Mouse (Mus musculus): Measurements from ENCODE around the gene Gm16503. TPM values are rescaled to one million over a fixed set of nuclear protein-coding genes. Genes with fewer than 3 reads are reported as not detected.
"Not testable (repeated sequence)": the region's sequence is repeated elsewhere in the genome, so short reads cannot be mapped to it uniquely, and the experiment has no call there.

The Gm16503 gene
- polyA plus RNA-seq, 1 experiment from 2014 or later, result 0.56 TPM

- ATAC-seq (ENCODE audit: insufficient number of reproducible peaks, insufficient read depth, low FRiP score, low TSS enrichment); H3K4me3 ChIP-seq; H3K36me3 ChIP-seq; H3K27ac ChIP-seq; H3K4me1 ChIP-seq; H3K27me3 ChIP-seq; H3K9ac ChIP-seq; H3K4me2 ChIP-seq (replicated peaks); H3K9me3 ChIP-seq: not testable (repeated sequence)
- 87% methylated on average over 2 of the region's 2 CpGs for WGBS
Observed at GRCm38 (mm10) chr4:147554361-147554760, 14.3 kb downstream of the Gm16503 start.

GRCm38 (mm10) chr4:147556921-147557320, 16.9 kb downstream of the Gm16503 start:
- H3K4me1 ChIP-seq; H3K36me3 ChIP-seq; H3K27me3 ChIP-seq; H3K9me3 ChIP-seq; H3K4me3 ChIP-seq; H3K27ac ChIP-seq; H3K9ac ChIP-seq; ATAC-seq (ENCODE audit: insufficient number of reproducible peaks, insufficient read depth, low FRiP score, low TSS enrichment); H3K4me2 ChIP-seq (replicated peaks): not testable (repeated sequence)
- WGBS, result 51% methylated on average over 1 of the region's 1 CpGs

GRCm38 (mm10) chr4:147558011-147558410, 18.0 kb downstream of the Gm16503 start:
- not testable (repeated sequence) for H3K4me2 ChIP-seq (replicated peaks); H3K36me3 ChIP-seq; H3K9me3 ChIP-seq; H3K4me1 ChIP-seq; H3K27ac ChIP-seq; ATAC-seq (ENCODE audit: insufficient number of reproducible peaks, insufficient read depth, low FRiP score, low TSS enrichment); H3K27me3 ChIP-seq; H3K9ac ChIP-seq; H3K4me3 ChIP-seq

- not testable (repeated sequence) for H3K36me3 ChIP-seq; H3K27me3 ChIP-seq; H3K9ac ChIP-seq; ATAC-seq (ENCODE audit: insufficient number of reproducible peaks, insufficient read depth, low FRiP score, low TSS enrichment); H3K4me1 ChIP-seq; H3K4me3 ChIP-seq; H3K9me3 ChIP-seq; H3K4me2 ChIP-seq (replicated peaks); H3K27ac ChIP-seq
- 54% methylated on average over 1 of the region's 1 CpGs for WGBS
Observed at GRCm38 (mm10) chr4:147559096-147559495, 19.1 kb downstream of the Gm16503 start.

GRCm38 (mm10) chr4:147565426-147566220, 25.6 kb downstream of the Gm16503 start:
- Histone ChIP-seq H3K9ac (no peak overlapping the region), H3K9me3 (peaks cover 6% of the 10 kb centered on the region), H3K4me2 (replicated peaks) (no peak overlapping the region), H3K36me3 (no peaks in the 10 kb centered on the region), H3K27me3 (no peaks in the 10 kb centered on the region), H3K4me1 (no peaks in the 10 kb centered on the region), H3K4me3 (no peak overlapping the region), H3K27ac (no peak overlapping the region)
- ATAC-seq (ENCODE audit: insufficient number of reproducible peaks, insufficient read depth, low FRiP score, low TSS enrichment), result no peak
- 68% methylated on average over 6 of the region's 6 CpGs for WGBS

- not testable (repeated sequence) for H3K9ac ChIP-seq; H3K27me3 ChIP-seq; H3K4me1 ChIP-seq; H3K4me3 ChIP-seq; H3K36me3 ChIP-seq; H3K27ac ChIP-seq; H3K9me3 ChIP-seq; H3K4me2 ChIP-seq (replicated peaks)
- 0 out of 2 replicates have a peak, but pooled peaks have one; percentile 41 for ATAC-seq (ENCODE audit: insufficient number of reproducible peaks, insufficient read depth, low FRiP score, low TSS enrichment)
- WGBS, result 84% methylated on average over 8 of the region's 8 CpGs
Observed at GRCm38 (mm10) chr4:147571156-147571555, 31.1 kb downstream of the Gm16503 start.

GRCm38 (mm10) chr4:147579371-147579770, 39.4 kb downstream of the Gm16503 start:
- H3K27me3 ChIP-seq; H3K4me1 ChIP-seq; H3K4me2 ChIP-seq (replicated peaks); H3K4me3 ChIP-seq; H3K27ac ChIP-seq; H3K36me3 ChIP-seq; ATAC-seq (ENCODE audit: insufficient number of reproducible peaks, insufficient read depth, low FRiP score, low TSS enrichment); H3K9me3 ChIP-seq; H3K9ac ChIP-seq: not testable (repeated sequence)
- 88% methylated on average over 4 of the region's 4 CpGs for WGBS

GRCm38 (mm10) chr4:147586511-147587473, 46.8 kb downstream of the Gm16503 start:
- Histone ChIP-seq H3K9ac (no peak overlapping the region), H3K27ac (no peak overlapping the region), H3K4me3 (no peak overlapping the region), H3K9me3 (peaks cover 10% of the 10 kb centered on the region), H3K4me2 (replicated peaks) (no peak overlapping the region), H3K27me3 (no peaks in the 10 kb centered on the region), H3K4me1 (no peaks in the 10 kb centered on the region), H3K36me3 (no peaks in the 10 kb centered on the region)
- ATAC-seq (ENCODE audit: insufficient number of reproducible peaks, insufficient read depth, low FRiP score, low TSS enrichment), result 0 out of 2 replicates have a peak, but pooled peaks have one; percentile 60
- 68% methylated on average over 1 of the region's 1 CpGs for WGBS

Other genes starting within 250 kb of the Gm16503 start
- 0.13 TPM in 1 of 2 replicates, not detected in the other for gene Zfp988, start 234.5 kb upstream of the Gm16503 start, polyA plus RNA-seq (2016; fragmentation: Nextera tagmentation; extraction: Ambion mirVana)
- gene Zfp978, start 178.9 kb upstream of the Gm16503 start, polyA plus RNA-seq (2016; fragmentation: Nextera tagmentation; extraction: Ambion mirVana), result not detected in 2 replicates
- gene Zfp982, start 47.8 kb upstream of the Gm16503 start, polyA plus RNA-seq (2016; fragmentation: Nextera tagmentation; extraction: Ambion mirVana), result 9.8 and 11.3 TPM in 2 replicates
- 0.15 and 0.23 TPM in 2 replicates for gene Zfp985, start 13.1 kb downstream of the Gm16503 start, polyA plus RNA-seq (2016; fragmentation: Nextera tagmentation; extraction: Ambion mirVana)
- 2.1 and 2.6 TPM in 2 replicates for gene Zfp979, start 102.3 kb downstream of the Gm16503 start, polyA plus RNA-seq (2016; fragmentation: Nextera tagmentation; extraction: Ambion mirVana)
- not detected in 2 replicates for gene Zfp534, start 162.3 kb downstream of the Gm16503 start, polyA plus RNA-seq (2016; fragmentation: Nextera tagmentation; extraction: Ambion mirVana)